Mouse (Mus musculus) liver, adult 2 months (tissue): ENCODE measurements around the gene Bmpr2.

ENCODE experiments used
- CTCF ChIP-seq: fragments of 200-500 bp; IDR thresholded peaks from 2 replicates; pipeline ENCODE4 v1.5.1; 2011; ENCODE audit warnings: low read depth, low read length, control low read depth
- POLR2A ChIP-seq: fragments of 200-500 bp; IDR thresholded peaks from 2 replicates; pipeline ENCODE4 v1.6.1; 2011; ENCODE audit warnings: low read length, control low read depth; ENCODE audit not compliant: insufficient read depth; ENCODE audit errors: extremely low read depth

GRCm38 (mm10) chr1:59738768-59739414, 24.3 kb upstream of the Bmpr2 start:
- TF ChIP-seq POLR2A (no peak), CTCF (no peak)
